Mouse (Mus musculus) embryonic facial prominence, embryonic 14.5 days (tissue): ENCODE results near the gene Dennd6b. TPM values are rescaled to one million over a fixed set of nuclear protein-coding genes. Genes with fewer than 3 reads are reported as not detected.

Source experiments
- ATAC-seq: fragments of 200-750 bp; cut with Nextera tagmentation; 2 replicates; pipeline ENCODE4 v1.8.0; 2017; ENCODE audit warnings: low read depth, moderate number of reproducible peaks, moderate TSS enrichment
- DNase-seq: peaks from one replicate; pipeline ENCODE4 v3.0.0-alpha.2; 2015; ENCODE audit warnings: low spot score
- H3K27ac ChIP-seq: fragments of 300-500 bp; sonication (generic); replicated peaks from 2 replicates; pipeline ENCODE4 v1.5.1; 2014; ENCODE audit warnings: low read depth, mild to moderate bottlenecking, low read length, moderate library complexity
- H3K27me3 ChIP-seq: fragments of 300-500 bp; sonication (generic); replicated peaks from 2 replicates; pipeline ENCODE4 v1.6.1; 2014; ENCODE audit warnings: low read length; ENCODE audit not compliant: control insufficient read depth, insufficient read depth
- H3K36me3 ChIP-seq: fragments of 300-500 bp; sonication (generic); 2 replicates; pipeline ENCODE4 v1.6.1; 2014; ENCODE audit warnings: low read length, mixed read lengths; ENCODE audit not compliant: control insufficient read depth, insufficient read depth
- H3K4me1 ChIP-seq: fragments of 300-500 bp; sonication (generic); 2 replicates; pipeline ENCODE4 v1.6.1; 2014; ENCODE audit warnings: antibody characterized with exemption, low read length; ENCODE audit not compliant: control insufficient read depth, insufficient read depth
- H3K4me2 ChIP-seq: fragments of 300-500 bp; sonication (generic); 2 replicates; pipeline ENCODE4 v1.6.1; 2014; ENCODE audit warnings: low read depth, mild to moderate bottlenecking, low read length, moderate library complexity, mixed read lengths
- H3K4me3 ChIP-seq: fragments of 300-500 bp; sonication (generic); 2 replicates; pipeline ENCODE4 v1.5.1; 2014; ENCODE audit warnings: low read depth, mild to moderate bottlenecking, low read length
- H3K9ac ChIP-seq: fragments of 300-500 bp; sonication (generic); 2 replicates; pipeline ENCODE4 v1.6.1; 2014; ENCODE audit warnings: low read depth, mild to moderate bottlenecking, low read length, moderate library complexity, mixed read lengths
- H3K9me3 ChIP-seq: fragments of 300-500 bp; sonication (generic); 2 replicates; pipeline ENCODE4 v1.6.1; 2016; ENCODE audit warnings: low read length; ENCODE audit not compliant: control insufficient read depth
- WGBS: fragments of 180-500 bp; shearing (Covaris S2); extraction: QIAGEN DNeasy Blood & Tissue Kit; methylation state at CpG from one replicate; pipeline ENCODE4 v1.1.7; 2014; 5-methylcytosine and 5-hydroxymethylcytosine counted together
- polyA plus RNA-seq: library from polyadenylated mRNA; unstranded; fragments of >200 nt; fragmentation: Nextera tagmentation; extraction: Ambion mirVana; gene quantifications from 2 replicates; pipeline ENCODE4 v1.2.1, GENCODE M21; 2014

Gene Dennd6b
- polyA plus RNA-seq: 11.4 and 13.1 TPM in 2 replicates

DNA sequence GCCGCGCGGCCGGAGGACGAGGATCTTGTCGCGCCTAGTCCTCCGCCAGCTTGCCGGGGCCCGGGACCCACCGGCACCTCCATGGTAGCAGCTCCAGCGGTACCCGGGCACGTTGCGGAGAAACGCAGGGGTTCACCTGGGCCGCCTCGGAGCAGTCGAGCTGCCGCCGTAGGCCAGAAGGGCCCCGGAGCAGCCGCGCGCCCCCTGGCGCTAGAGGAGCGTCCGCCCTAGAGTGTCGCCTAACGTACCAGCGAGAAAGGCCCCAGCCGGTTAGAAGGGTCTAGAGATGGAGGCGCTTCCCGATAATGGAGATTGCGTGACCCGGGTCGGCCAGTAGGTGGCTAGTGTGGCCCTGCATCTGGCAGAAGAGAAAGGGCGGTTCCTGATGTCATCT, at the start of gene Dennd6b:
Gene Dennd6b (minus strand): TSS at position 184 of the 394 bp plus-strand sequence.
- WGBS: 0% methylated on average over 23 of the region's 38 CpGs
- DNase-seq: peak; percentile 98
- Histone ChIP-seq H3K9ac (peak within 1 kb of the TSS; percentile 96), H3K27me3 (no peaks in the 10 kb centered on the region), H3K36me3 (no peaks in the 10 kb centered on the region), H3K4me2 (peak within 1 kb of the TSS; percentile 72), H3K9me3 (no peaks in the 10 kb centered on the region), H3K4me3 (peak within 1 kb of the TSS; percentile 79), H3K27ac (peak within 1 kb of the TSS; percentile 99), H3K4me1 (peaks cover 16% of the 10 kb centered on the region)
- ATAC-seq: peak; percentile 99

DNA sequence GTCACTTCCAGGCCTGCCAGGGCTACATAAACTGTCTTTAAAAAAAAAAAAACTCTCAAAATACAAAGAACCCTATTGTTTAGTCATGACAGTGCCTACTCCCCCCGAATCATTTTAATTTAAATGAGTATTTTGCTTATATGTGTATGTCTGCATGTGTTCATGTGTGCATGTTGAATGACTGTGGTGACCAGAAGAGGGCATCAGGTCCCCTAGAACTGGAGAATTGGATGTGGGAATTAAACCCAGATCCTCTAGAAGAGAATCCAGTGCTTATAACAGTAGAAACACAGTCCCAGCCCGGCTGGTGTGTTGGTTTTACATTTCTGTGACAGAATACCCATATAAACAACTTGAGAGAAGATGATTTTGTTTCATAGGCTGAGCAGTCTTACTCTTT, 44.7 kb upstream of the Dennd6b start:
- Histone ChIP-seq H3K4me1 (no peaks in the 10 kb centered on the region), H3K4me2 (no peak overlapping the region), H3K27ac (no peak overlapping the region), H3K36me3 (peaks cover 42% of the 10 kb centered on the region), H3K27me3 (no peaks in the 10 kb centered on the region), H3K9me3 (no peaks in the 10 kb centered on the region), H3K4me3 (no peak overlapping the region), H3K9ac (no peak overlapping the region)
- WGBS: 56% methylated on average over 2 of the region's 2 CpGs
- ATAC-seq: no peak
- no peak for DNase-seq

DNA sequence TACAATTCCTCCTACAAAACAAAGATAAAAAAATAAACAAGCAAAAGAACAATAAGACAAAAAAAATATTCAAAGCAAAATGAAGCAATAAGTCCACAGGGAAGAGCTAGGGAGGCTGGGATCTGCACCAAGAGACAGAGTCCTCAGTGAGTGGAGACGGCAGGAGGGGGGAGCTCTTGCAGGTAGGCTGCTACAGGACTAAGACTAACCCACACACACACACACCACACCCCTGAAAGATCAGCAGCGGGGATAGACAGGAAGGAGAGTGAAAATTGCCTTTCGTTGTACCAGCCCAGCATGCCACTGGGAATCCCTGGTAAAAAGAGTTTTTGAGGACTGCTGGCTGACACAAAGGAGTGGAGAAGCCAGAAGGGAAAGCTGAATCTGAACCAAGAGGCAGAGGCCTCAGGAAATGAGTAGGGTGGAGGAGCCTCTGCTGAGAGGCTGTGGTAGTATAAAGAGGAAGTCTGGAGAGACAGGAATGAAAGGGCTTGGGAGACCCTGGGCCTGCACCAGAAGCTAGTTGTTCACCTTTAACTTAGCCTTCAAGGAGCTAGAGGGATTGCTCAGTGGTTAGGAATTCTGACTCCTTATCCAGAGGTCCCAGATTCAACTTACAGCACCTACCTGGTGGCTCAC, 43.6 kb upstream of the Dennd6b start:
- Histone ChIP-seq H3K27ac (peak overlapping the region; percentile 58; the same call in 1 of the 2 replicates), H3K36me3 (peaks cover 38% of the 10 kb centered on the region), H3K4me2 (no peak overlapping the region), H3K9me3 (no peaks in the 10 kb centered on the region), H3K4me1 (no peaks in the 10 kb centered on the region), H3K9ac (peak overlapping the region; percentile 25; the same call in 1 of the 2 replicates), H3K4me3 (no peak overlapping the region), H3K27me3 (no peaks in the 10 kb centered on the region)
- 59% methylated on average over 3 of the region's 3 CpGs for WGBS
- DNase-seq: peak; percentile 4
- no peak for ATAC-seq

DNA sequence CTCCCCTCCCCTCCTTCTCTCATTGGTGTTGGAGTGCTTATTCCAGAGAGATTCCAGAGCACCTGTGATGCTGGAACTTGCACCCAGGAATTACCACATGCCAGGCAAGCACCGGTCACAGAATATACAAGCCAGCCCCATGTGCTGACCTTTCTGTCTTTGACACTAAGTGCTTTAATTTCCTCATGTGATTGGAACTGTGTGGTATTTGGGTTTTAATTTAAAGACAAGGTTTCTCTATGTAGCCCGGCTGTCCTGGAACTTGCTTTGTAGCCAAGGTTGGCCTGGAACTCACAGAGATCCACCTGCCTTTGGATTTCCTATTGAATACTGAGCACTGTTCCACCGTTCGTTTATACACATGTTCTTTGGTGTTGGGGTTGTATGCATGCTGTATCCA, 37.8 kb upstream of the Dennd6b start:
- Histone ChIP-seq H3K27me3 (no peaks in the 10 kb centered on the region), H3K9ac (no peak overlapping the region), H3K4me2 (no peak overlapping the region), H3K9me3 (no peaks in the 10 kb centered on the region), H3K4me1 (no peaks in the 10 kb centered on the region), H3K4me3 (no peak overlapping the region), H3K27ac (no peak overlapping the region), H3K36me3 (peaks cover 20% of the 10 kb centered on the region; the same call in 1 of the 2 replicates)
- 84% methylated on average over 4 of the region's 4 CpGs for WGBS
- no peak for ATAC-seq
- DNase-seq: no peak

DNA sequence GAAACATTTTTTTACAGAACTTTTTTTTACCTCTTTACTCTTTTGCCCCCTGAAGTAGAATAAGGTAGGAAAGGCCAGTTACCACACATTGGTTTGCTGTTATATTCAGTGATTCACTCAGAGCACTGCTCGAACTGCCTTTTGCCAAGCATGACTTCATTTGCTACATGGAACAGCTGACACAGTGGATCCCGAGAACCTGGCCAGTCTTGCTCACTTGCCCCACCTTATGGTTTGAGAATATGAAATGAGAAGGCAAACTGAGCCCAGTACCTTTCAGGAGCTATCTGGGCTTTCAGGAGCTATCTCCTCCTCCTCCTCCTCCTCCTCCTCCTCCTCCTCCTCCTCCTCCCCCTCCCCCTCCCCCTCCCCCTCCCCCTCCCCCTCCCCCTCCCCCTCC, 37.3 kb upstream of the Dennd6b start:
- ATAC-seq: no peak
- WGBS: 50% methylated on average over 2 of the region's 2 CpGs

DNA sequence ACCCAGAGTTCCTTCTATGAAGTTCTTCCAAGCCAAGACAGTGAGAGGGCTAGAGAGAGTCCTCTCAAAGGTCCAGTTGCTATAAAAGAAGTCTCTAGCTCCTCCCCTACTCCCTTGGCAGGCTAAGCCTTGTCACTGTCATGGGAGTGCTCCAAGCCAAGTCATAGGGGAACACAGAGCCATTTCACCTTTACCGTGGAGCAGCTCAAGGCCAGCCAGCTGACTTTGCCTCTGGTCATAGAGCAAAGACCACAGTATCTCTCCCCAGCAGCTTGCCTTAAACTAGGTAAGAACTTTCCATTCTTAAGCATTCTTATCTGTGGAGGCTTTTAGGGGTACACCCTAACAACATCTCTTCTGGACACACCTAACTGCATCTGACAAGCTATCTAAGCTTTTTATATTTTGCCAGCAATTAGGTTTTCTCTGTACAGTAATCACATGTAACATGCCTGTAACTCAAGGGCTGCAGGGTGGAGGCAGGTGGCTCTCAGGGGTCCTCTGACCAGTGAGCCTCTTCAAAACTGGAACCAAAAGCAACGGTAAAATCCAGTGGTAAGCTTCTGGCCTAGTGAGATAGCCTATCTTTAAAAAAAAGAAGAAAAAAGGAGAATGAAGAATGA, 19.4 kb upstream of the Dennd6b start:
- ATAC-seq (no peak), DNase-seq (no peak)
- H3K4me1 ChIP-seq: peaks cover 8% of the 10 kb centered on the region; the same call in 1 of the 2 replicates
- H3K9ac ChIP-seq: no peak overlapping the region
- no peak overlapping the region for H3K4me2 ChIP-seq
- 87% methylated on average over 2 of the region's 2 CpGs for WGBS
- H3K27me3 ChIP-seq: no peaks in the 10 kb centered on the region
- H3K4me3 ChIP-seq: no peak overlapping the region
- H3K36me3 ChIP-seq: peaks cover 15% of the 10 kb centered on the region
- no peak overlapping the region for H3K27ac ChIP-seq
- 0 out of 2 replicates have a peak, but pooled peaks cover 4% of the 10 kb centered on the region for H3K9me3 ChIP-seq

More for the DNA sequence above, 37.3 kb upstream of the Dennd6b start:
- Histone ChIP-seq H3K4me3 (no peak overlapping the region), H3K27me3 (no peaks in the 10 kb centered on the region), H3K9me3 (no peaks in the 10 kb centered on the region), H3K9ac (no peak overlapping the region), H3K27ac (no peak overlapping the region), H3K4me1 (no peaks in the 10 kb centered on the region), H3K4me2 (no peak overlapping the region), H3K36me3 (peaks cover 20% of the 10 kb centered on the region; the same call in 1 of the 2 replicates)
- DNase-seq: peak; percentile 45

DNA sequence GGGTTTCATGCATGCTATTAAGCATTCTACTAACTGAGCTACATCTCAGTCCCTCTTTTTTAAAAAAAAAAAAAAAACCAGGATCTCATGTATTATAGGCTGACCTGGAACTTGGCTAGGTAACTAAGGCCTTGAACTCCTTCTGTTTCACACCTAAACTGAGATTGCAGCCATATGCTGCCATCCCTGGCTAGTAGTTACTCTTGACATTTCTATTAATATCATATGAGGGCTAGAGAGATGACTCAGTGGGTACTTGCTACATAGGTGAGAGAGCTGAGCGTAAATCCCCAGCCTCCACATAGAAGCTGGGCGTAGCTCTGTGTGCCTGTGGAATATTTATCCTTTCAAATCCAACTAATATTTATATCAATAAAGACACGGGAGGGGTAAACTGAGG, 18.7 kb upstream of the Dennd6b start:
- 0 out of 2 replicates have a peak, but pooled peaks cover 4% of the 10 kb centered on the region for H3K9me3 ChIP-seq
- peaks cover 8% of the 10 kb centered on the region; the same call in 1 of the 2 replicates for H3K4me1 ChIP-seq
- no peak overlapping the region for H3K4me2 ChIP-seq
- 89% methylated on average over 3 of the region's 3 CpGs for WGBS
- H3K4me3 ChIP-seq: no peak overlapping the region
- peaks cover 15% of the 10 kb centered on the region for H3K36me3 ChIP-seq
- H3K9ac ChIP-seq: no peak overlapping the region
- no peak for ATAC-seq
- H3K27me3 ChIP-seq: no peaks in the 10 kb centered on the region
- no peak for DNase-seq
- H3K27ac ChIP-seq: no peak overlapping the region

DNA sequence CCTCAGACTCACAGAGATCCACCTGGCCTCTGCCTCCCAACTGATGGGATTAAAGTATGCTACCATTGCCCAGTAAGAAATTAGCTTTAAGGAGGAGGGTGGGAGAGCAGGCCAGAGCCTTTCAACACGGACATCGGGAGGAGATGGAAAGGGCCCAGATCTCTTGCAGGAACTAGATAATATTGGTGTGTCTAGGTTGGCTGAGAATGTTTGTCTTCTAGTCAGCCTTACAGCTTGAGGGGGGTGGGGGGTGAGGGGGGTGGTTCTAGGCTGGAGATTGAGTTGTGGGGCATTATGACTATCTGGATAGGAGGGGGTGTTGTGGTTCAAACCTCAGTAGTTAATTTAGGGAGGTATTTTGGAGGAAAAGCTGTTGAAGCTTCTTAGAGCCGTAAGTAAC, 17.2 kb upstream of the Dennd6b start:
- H3K9me3 ChIP-seq: 0 out of 2 replicates have a peak, but pooled peaks cover 4% of the 10 kb centered on the region
- H3K4me2 ChIP-seq: no peak overlapping the region
- H3K36me3 ChIP-seq: peaks cover 15% of the 10 kb centered on the region
- no peak overlapping the region for H3K9ac ChIP-seq
- WGBS: 89% methylated on average over 3 of the region's 3 CpGs
- no peaks in the 10 kb centered on the region for H3K27me3 ChIP-seq
- peaks cover 8% of the 10 kb centered on the region; the same call in 1 of the 2 replicates for H3K4me1 ChIP-seq
- H3K27ac ChIP-seq: no peak overlapping the region
- no peak for ATAC-seq
- no peak for DNase-seq
- H3K4me3 ChIP-seq: no peak overlapping the region
